In genomic region chr10:20585959-20586358, GRCm38 (mm10) we compare ENCODE assay signal across 20 mouse cellular contexts.
DNase-seq lines count a peak whose midpoint lies in the region; ATAC-seq and TF ChIP-seq lines count a peak whose summit lies in the region.
"Had no signal": no experiment of that assay in that cellular context is flagged by ENCODE, and none has a peak within 500 bp of the region (broad histone marks: within the 10 kb centered on the region; RNA-seq: fewer than 3 reads in every experiment).

No protein-coding gene starts in this region.

- TF ChIP-seq CTCF in kidney, adult 2 months (conservative IDR thresholded peaks at IDR 0.05; ENCODE audit: insufficient read depth, insufficient read length, low read depth, low read length) = no peak

- H3K36me3 ChIP-seq in forebrain, embryonic 16.5 days (ENCODE audit: control insufficient read depth, insufficient read depth) = no peaks in the 10 kb centered on the region
- no peaks in the 10 kb centered on the region for H3K36me3 ChIP-seq in forebrain, embryonic 13.5 days (ENCODE audit: poor library complexity, severe bottlenecking)
- no peaks in the 10 kb centered on the region for H3K36me3 ChIP-seq in kidney, adult 2 months (ENCODE audit: control insufficient read depth, insufficient read depth, low read length)
- H3K36me3 ChIP-seq in hindbrain, embryonic 10.5 days = no peaks in the 10 kb centered on the region
- H3K36me3 ChIP-seq: embryonic facial prominence, embryonic 12.5 days; heart, embryonic 12.5 days; limb, embryonic 12.5 days; liver, embryonic 13.5 days; lung, embryonic 15.5 days had no signal

- no peaks in the 10 kb centered on the region for H3K27me3 ChIP-seq in forebrain, embryonic 16.5 days (replicated peaks; ENCODE audit: control insufficient read depth, insufficient read depth, low read length)
- H3K27me3 ChIP-seq in forebrain, embryonic 13.5 days = no peaks in the 10 kb centered on the region
- no peaks in the 10 kb centered on the region; the same call in 1 of the 2 replicates for H3K27me3 ChIP-seq in kidney, adult 2 months (replicated peaks; ENCODE audit: control insufficient read depth, insufficient read depth, low read length)
- no peaks in the 10 kb centered on the region for H3K27me3 ChIP-seq in hindbrain, embryonic 10.5 days (ENCODE audit: insufficient read depth, poor library complexity, severe bottlenecking)
- H3K27me3 ChIP-seq: embryonic facial prominence, embryonic 12.5 days; heart, embryonic 12.5 days; limb, embryonic 12.5 days; liver, embryonic 13.5 days; lung, embryonic 15.5 days had no signal

- DNase-seq in layer of hippocampus, postnatal 14 days (ENCODE audit: low spot score in 2 of 2) = peak; percentile 6 to 32
- DNase-seq in right cerebral cortex, adult 2 months (ENCODE audit: low spot score in 2 of 2) = peak; percentile 33 to 40
- DNase-seq in kidney, adult 2 months = no peak
- no peak for DNase-seq in hindbrain, embryonic 10.5 days (ENCODE audit: low spot score)
- DNase-seq in adrenal gland, adult 8-10 months = no peak
- DNase-seq: adrenal gland, adult 2 months; cerebellum, adult 2 months; kidney, postnatal 25 days; liver, embryonic 13.5 days; thymus, adult 2 months had no signal

- H3K9me3 ChIP-seq in forebrain, embryonic 16.5 days (ENCODE audit: control insufficient read depth, low read length) = no peaks in the 10 kb centered on the region
- H3K9me3 ChIP-seq in forebrain, embryonic 13.5 days (replicated peaks) = no peaks in the 10 kb centered on the region
- no peaks in the 10 kb centered on the region for H3K9me3 ChIP-seq in hindbrain, embryonic 10.5 days
- H3K9me3 ChIP-seq: embryonic facial prominence, embryonic 12.5 days; heart, embryonic 12.5 days; limb, embryonic 12.5 days; liver, embryonic 13.5 days; lung, embryonic 15.5 days had no signal

- H3K4me2 ChIP-seq in forebrain, embryonic 16.5 days (ENCODE audit: low read length) = no peak overlapping the region
- no peak overlapping the region for H3K4me2 ChIP-seq in forebrain, embryonic 13.5 days
- H3K4me2 ChIP-seq: embryonic facial prominence, embryonic 12.5 days; heart, embryonic 12.5 days; limb, embryonic 12.5 days; liver, embryonic 13.5 days; lung, embryonic 15.5 days had no signal

- TF ChIP-seq POLR2A in kidney, adult 2 months (IDR thresholded peaks at IDR 0.05; ENCODE audit: low read depth, low read length) = no peak

- 0 out of 2 replicates have a peak, but pooled peaks have one; percentile 45 for ATAC-seq in forebrain, embryonic 16.5 days
- no peak; the same call in 1 of the 2 replicates for ATAC-seq in forebrain, embryonic 13.5 days
- ATAC-seq in frontal cortex, adult (ENCODE audit: low TSS enrichment) = peak; percentile 99
- ATAC-seq: hindbrain, embryonic 16.5 days; intestine, postnatal 0 days; midbrain, embryonic 16.5 days had no signal

- WGBS in forebrain, embryonic 16.5 days = 75% methylated on average over 4 of the region's 4 CpGs
- WGBS in forebrain, embryonic 13.5 days = 89% methylated on average over 4 of the region's 4 CpGs
- 93% methylated on average over 4 of the region's 4 CpGs for WGBS in kidney, adult 2 months
- 91% methylated on average over 4 of the region's 4 CpGs for WGBS in hindbrain, embryonic 10.5 days

- H3K4me3 ChIP-seq in forebrain, embryonic 16.5 days (replicated peaks; ENCODE audit: low read length) = no peak overlapping the region
- H3K4me3 ChIP-seq in forebrain, embryonic 13.5 days = no peak overlapping the region
- H3K4me3 ChIP-seq in kidney, adult 2 months (ENCODE audit: insufficient read depth, low read depth, low read length) = no peak overlapping the region
- no peak overlapping the region for H3K4me3 ChIP-seq in hindbrain, embryonic 10.5 days
- H3K4me3 ChIP-seq: embryonic facial prominence, embryonic 12.5 days; heart, embryonic 12.5 days; limb, embryonic 12.5 days; liver, embryonic 13.5 days; lung, embryonic 15.5 days had no signal

- H3K9ac ChIP-seq in forebrain, embryonic 16.5 days (replicated peaks; ENCODE audit: low read depth, low read length) = no peak overlapping the region
- H3K9ac ChIP-seq in forebrain, embryonic 13.5 days = no peak overlapping the region
- H3K9ac ChIP-seq: embryonic facial prominence, embryonic 12.5 days; heart, embryonic 12.5 days; limb, embryonic 12.5 days; liver, embryonic 13.5 days; lung, embryonic 15.5 days had no signal

- H3K4me1 ChIP-seq in forebrain, embryonic 16.5 days (replicated peaks; ENCODE audit: control insufficient read depth, insufficient read depth, low read length) = peaks cover 4% of the 10 kb centered on the region; the same call in 1 of the 2 replicates
- no peaks in the 10 kb centered on the region for H3K4me1 ChIP-seq in forebrain, embryonic 13.5 days
- no peaks in the 10 kb centered on the region; the same call in 1 of the 2 replicates for H3K4me1 ChIP-seq in kidney, adult 2 months (ENCODE audit: control insufficient read depth, insufficient read depth, low read length)
- no peaks in the 10 kb centered on the region for H3K4me1 ChIP-seq in hindbrain, embryonic 10.5 days (replicated peaks)
- H3K4me1 ChIP-seq: embryonic facial prominence, embryonic 12.5 days; limb, embryonic 12.5 days; liver, embryonic 13.5 days had no signal

- H3K27ac ChIP-seq in forebrain, embryonic 16.5 days (ENCODE audit: low read length) = no peak overlapping the region
- H3K27ac ChIP-seq in forebrain, embryonic 13.5 days = no peak overlapping the region
- H3K27ac ChIP-seq in kidney, adult 2 months (ENCODE audit: insufficient read depth, low read depth, low read length) = no peak overlapping the region
- no peak overlapping the region for H3K27ac ChIP-seq in hindbrain, embryonic 10.5 days
- H3K27ac ChIP-seq: embryonic facial prominence, embryonic 12.5 days; limb, embryonic 12.5 days; liver, embryonic 13.5 days; lung, embryonic 15.5 days had no signal

Comparison
In these comparisons a context has a peak if more than half of its experiments do, and no peak if none do; other contexts are left out.
1. DNase-seq: peak in layer of hippocampus, postnatal 14 days (2 of 2) and right cerebral cortex, adult 2 months (2 of 2); none in kidney, adult 2 months (single experiment), hindbrain, embryonic 10.5 days (single experiment) and adrenal gland, adult 8-10 months (single experiment).